Mouse (Mus musculus) midbrain, embryonic 14.5 days (tissue): ENCODE results near the gene Marveld2. TPM values are rescaled to one million over a fixed set of nuclear protein-coding genes. Genes with fewer than 3 reads are reported as not detected.

Source experiments
- ATAC-seq: fragments of 200-750 bp; cut with Nextera tagmentation; 2 replicates; pipeline ENCODE4 v1.8.0; 2017; ENCODE audit warnings: moderate number of reproducible peaks, moderate library complexity; ENCODE audit not compliant: low FRiP score, low TSS enrichment
- DNase-seq: peaks from one replicate; pipeline ENCODE4 v3.0.0-alpha.2; 2015
- H3K27ac ChIP-seq: fragments of 300-500 bp; sonication (generic); replicated peaks from 2 replicates; pipeline ENCODE4 v1.5.1; 2014; ENCODE audit warnings: mild to moderate bottlenecking, low read depth, low read length, moderate library complexity
- H3K27me3 ChIP-seq: fragments of 300-500 bp; sonication (generic); 2 replicates; pipeline ENCODE4 v1.6.1; 2014; ENCODE audit warnings: low read length, control low read depth, mixed read lengths; ENCODE audit not compliant: control insufficient read depth, insufficient read depth
- H3K36me3 ChIP-seq: fragments of 300-500 bp; sonication (generic); 2 replicates; pipeline ENCODE4 v1.6.1; 2014; ENCODE audit warnings: low read length, control low read depth; ENCODE audit not compliant: control insufficient read depth, insufficient read depth
- H3K4me1 ChIP-seq: fragments of 300-500 bp; sonication (generic); 2 replicates; pipeline ENCODE4 v1.6.1; 2014; ENCODE audit warnings: mild to moderate bottlenecking, antibody characterized with exemption, low read length, control low read depth; ENCODE audit not compliant: control insufficient read depth, insufficient read depth
- H3K4me2 ChIP-seq: fragments of 300-500 bp; sonication (generic); 2 replicates; pipeline ENCODE4 v1.6.1; 2014; ENCODE audit warnings: mild to moderate bottlenecking, low read length, moderate library complexity
- H3K4me3 ChIP-seq: fragments of 300-500 bp; sonication (generic); replicated peaks from 2 replicates; pipeline ENCODE4 v1.5.1; 2014; ENCODE audit warnings: low read depth, low read length
- H3K9ac ChIP-seq: fragments of 300-500 bp; sonication (generic); replicated peaks from 2 replicates; pipeline ENCODE4 v1.6.1; 2014; ENCODE audit warnings: mild to moderate bottlenecking, low read length, moderate library complexity
- H3K9me3 ChIP-seq: fragments of 300-500 bp; sonication (generic); 2 replicates; pipeline ENCODE4 v1.6.1; 2016; ENCODE audit warnings: low read length, control low read depth, mixed read lengths; ENCODE audit not compliant: control insufficient read depth
- WGBS: fragments of 180-500 bp; shearing (Covaris S2); extraction: QIAGEN DNeasy Blood & Tissue Kit; methylation state at CpG from one replicate; pipeline ENCODE4 v1.1.7; 2014; 5-methylcytosine and 5-hydroxymethylcytosine counted together
- polyA plus RNA-seq: library from polyadenylated mRNA; unstranded; fragments of >200 nt; fragmentation: Nextera tagmentation; extraction: Ambion mirVana; gene quantifications from 2 replicates; pipeline ENCODE4 v1.2.1, GENCODE M21; 2014

The Marveld2 gene
- polyA plus RNA-seq, 1 experiment from 2014 or later = 2.7 TPM

- H3K36me3 ChIP-seq = peaks cover 79% of the 10 kb centered on the region
- no peak for ATAC-seq
These were observed 17.4 kb upstream of the Marveld2 start for GRCm38 (mm10) chr13:100634106-100634691.

DNA sequence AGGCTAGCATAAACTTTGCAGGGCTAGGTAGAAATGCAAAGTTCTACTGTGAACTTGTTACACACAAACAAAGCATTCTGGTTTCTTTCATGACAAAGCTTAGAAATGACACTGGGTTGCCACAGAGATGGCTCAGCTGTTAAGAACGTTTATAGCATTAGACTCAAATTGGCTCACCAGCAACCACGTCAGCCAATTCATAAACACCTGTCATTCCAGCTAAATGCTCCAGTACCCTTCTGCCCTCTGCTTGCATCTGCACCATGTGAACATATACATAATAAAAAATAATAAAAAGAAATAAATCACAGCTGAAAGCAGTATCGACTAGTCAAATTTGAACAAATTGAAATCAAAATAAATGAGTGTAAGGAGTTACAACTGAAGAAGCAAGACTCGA is 5.5 kb upstream of the Marveld2 start:
- ATAC-seq (no peak), DNase-seq (no peak)
- Histone ChIP-seq H3K27ac (no peak overlapping the region), H3K9me3 (no peaks in the 10 kb centered on the region), H3K4me3 (no peak overlapping the region), H3K4me2 (no peak overlapping the region), H3K36me3 (peaks cover 78% of the 10 kb centered on the region), H3K27me3 (peaks cover 4% of the 10 kb centered on the region; the same call in 1 of the 2 replicates), H3K4me1 (no peaks in the 10 kb centered on the region), H3K9ac (no peak overlapping the region)
- WGBS = 90% methylated on average over 4 of the region's 4 CpGs

More at GRCm38 (mm10) chr13:100634106-100634691, 17.4 kb upstream of the Marveld2 start:
- Histone ChIP-seq H3K9me3 (no peaks in the 10 kb centered on the region), H3K4me2 (no peak overlapping the region), H3K9ac (no peak overlapping the region), H3K27me3 (no peaks in the 10 kb centered on the region), H3K4me1 (no peaks in the 10 kb centered on the region), H3K27ac (no peak overlapping the region), H3K4me3 (no peak overlapping the region)
- 98% methylated on average over 3 of the region's 3 CpGs for WGBS
- no peak for DNase-seq

DNA sequence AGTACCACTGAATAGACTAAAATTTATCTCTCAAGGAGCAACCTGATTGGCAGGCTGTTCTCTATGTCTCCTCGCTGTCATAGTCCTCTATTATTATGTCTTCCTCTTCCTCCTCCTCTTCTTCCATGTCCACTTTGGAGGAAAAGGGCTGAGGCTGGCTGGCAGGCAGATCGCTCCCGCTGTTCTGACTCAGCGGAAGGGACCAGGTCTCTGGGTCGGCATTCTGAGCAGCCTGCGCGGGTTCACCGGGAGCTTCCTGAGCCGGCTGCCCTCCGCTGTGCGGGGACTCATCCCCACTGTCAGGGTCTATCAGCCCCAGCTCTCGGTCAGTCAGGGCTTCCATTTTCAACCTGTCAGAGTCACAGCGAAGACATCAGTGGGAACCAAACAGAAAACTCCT is 812 bp upstream of the Marveld2 start:
- no peak for DNase-seq
- Histone ChIP-seq H3K27ac (no peak overlapping the region), H3K4me2 (no peak overlapping the region), H3K4me3 (no peak overlapping the region), H3K27me3 (peaks cover 4% of the 10 kb centered on the region; the same call in 1 of the 2 replicates), H3K9ac (no peak overlapping the region), H3K9me3 (no peaks in the 10 kb centered on the region), H3K36me3 (peaks cover 46% of the 10 kb centered on the region), H3K4me1 (0 out of 2 replicates have a peak, but pooled peaks cover 3% of the 10 kb centered on the region)
- no peak for ATAC-seq
- WGBS = 78% methylated on average over 13 of the region's 13 CpGs

DNA sequence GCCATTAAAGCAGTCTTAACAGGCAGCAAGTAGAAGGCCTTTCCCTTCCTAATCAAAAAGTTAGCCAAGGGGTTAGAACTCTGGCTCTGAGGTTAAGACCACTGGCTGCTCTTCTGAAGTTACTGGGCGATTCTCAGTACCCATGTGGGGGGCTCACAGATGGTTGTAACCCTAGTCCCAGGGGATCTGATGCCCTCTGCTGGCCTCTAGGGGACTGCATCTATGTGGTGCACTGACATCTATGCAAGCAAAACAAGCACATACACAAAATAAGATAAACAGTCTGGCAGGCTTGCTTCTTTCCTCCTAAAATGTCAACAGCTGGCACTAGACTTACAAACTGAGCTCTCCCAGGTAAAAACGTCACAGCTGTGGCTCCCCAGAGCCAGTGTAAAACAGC is 3.9 kb downstream of the Marveld2 start:
- no peak overlapping the region for H3K4me3 ChIP-seq
- peaks cover 10% of the 10 kb centered on the region for H3K36me3 ChIP-seq
- 0 out of 2 replicates have a peak, but pooled peaks cover 1% of the 10 kb centered on the region for H3K9me3 ChIP-seq
- 59% methylated on average over 2 of the region's 2 CpGs for WGBS
- H3K27ac ChIP-seq = no peak overlapping the region
- H3K27me3 ChIP-seq = peaks cover 4% of the 10 kb centered on the region; the same call in 1 of the 2 replicates
- DNase-seq = no peak
- ATAC-seq = no peak
- no peak overlapping the region for H3K4me2 ChIP-seq
- H3K9ac ChIP-seq = no peak overlapping the region
- 0 out of 2 replicates have a peak, but pooled peaks cover 3% of the 10 kb centered on the region for H3K4me1 ChIP-seq

DNA sequence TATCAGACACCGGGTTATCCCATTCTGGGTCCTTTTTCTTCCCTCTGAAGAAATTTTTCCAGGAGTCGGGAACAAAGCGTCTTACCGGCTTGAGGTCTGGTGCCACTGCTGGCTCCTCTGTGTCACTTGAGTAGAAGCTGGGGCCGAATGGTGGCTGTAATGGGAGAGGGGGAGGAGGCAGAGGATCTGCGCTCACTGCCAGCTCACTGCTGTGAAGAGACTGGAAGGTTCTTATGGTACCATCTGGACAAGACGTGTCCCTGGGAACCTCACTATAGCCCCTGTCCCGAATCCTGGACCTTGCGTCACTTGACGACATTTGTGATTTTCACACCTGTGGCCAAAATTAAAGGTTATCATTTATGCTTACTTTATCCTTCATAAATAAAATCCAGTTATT is 4.5 kb downstream of the Marveld2 start:
- H3K9me3 ChIP-seq = 0 out of 2 replicates have a peak, but pooled peaks cover 5% of the 10 kb centered on the region
- no peaks in the 10 kb centered on the region; the same call in 1 of the 2 replicates for H3K27me3 ChIP-seq
- H3K36me3 ChIP-seq = peaks cover 4% of the 10 kb centered on the region
- H3K9ac ChIP-seq = no peak overlapping the region
- H3K4me1 ChIP-seq = 0 out of 2 replicates have a peak, but pooled peaks cover 3% of the 10 kb centered on the region
- H3K27ac ChIP-seq = no peak overlapping the region
- 92% methylated on average over 10 of the region's 10 CpGs for WGBS
- H3K4me2 ChIP-seq = no peak overlapping the region
- DNase-seq (no peak), ATAC-seq (no peak)
- H3K4me3 ChIP-seq = no peak overlapping the region

DNA sequence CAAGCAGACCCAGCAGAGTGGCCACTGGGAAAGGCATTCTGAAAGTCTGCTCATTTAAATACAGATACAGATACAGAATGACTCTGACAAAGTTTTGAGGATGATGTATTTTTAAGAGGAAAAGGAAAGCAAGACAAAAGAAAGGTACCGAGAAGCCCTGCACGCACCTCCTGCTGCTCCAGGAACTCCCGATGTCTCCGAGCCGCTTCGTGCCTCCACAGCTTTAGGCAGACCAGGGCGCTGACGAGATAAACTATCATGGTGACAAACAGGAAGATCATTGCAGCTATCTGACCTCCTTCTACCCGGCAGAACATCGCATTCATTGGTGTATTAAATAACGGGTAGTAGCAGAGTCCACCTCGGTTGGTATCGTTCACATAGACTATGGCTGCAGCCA is 5.5 kb downstream of the Marveld2 start:
- H3K27me3 ChIP-seq = no peaks in the 10 kb centered on the region; the same call in 1 of the 2 replicates
- ATAC-seq = no peak

DNA sequence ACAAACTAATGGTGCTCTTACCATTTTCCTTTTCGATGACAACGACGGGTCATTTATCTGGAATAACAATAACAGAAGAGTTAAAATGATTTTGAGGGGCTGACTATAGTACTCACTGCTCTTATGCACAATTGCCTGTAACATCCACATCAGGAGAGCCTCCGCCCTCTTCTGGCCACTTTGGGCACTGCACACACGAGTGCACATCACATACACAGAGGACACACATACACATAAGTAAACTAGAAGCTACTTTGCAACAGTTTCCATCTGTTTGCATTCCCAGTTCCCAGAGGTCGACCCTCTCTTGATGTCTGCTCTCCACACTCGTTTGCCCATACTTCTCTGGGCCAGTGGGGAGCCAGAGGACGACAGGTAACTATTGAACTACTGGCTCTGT is 9.0 kb downstream of the Marveld2 start:
- no peak overlapping the region for H3K4me2 ChIP-seq
- no peak for DNase-seq
- no peaks in the 10 kb centered on the region for H3K27me3 ChIP-seq
- no peaks in the 10 kb centered on the region for H3K36me3 ChIP-seq
- no peak overlapping the region for H3K9ac ChIP-seq
- no peak for ATAC-seq
- 88% methylated on average over 8 of the region's 8 CpGs for WGBS
- H3K4me1 ChIP-seq = no peaks in the 10 kb centered on the region
- 0 out of 2 replicates have a peak, but pooled peaks cover 5% of the 10 kb centered on the region for H3K9me3 ChIP-seq
- H3K4me3 ChIP-seq = no peak overlapping the region
- no peak overlapping the region for H3K27ac ChIP-seq

More for the DNA sequence above, 5.5 kb downstream of the Marveld2 start:
- Histone ChIP-seq H3K36me3 (no peaks in the 10 kb centered on the region), H3K4me3 (no peak overlapping the region), H3K27ac (no peak overlapping the region), H3K4me2 (no peak overlapping the region), H3K9me3 (0 out of 2 replicates have a peak, but pooled peaks cover 5% of the 10 kb centered on the region), H3K9ac (no peak overlapping the region), H3K4me1 (no peaks in the 10 kb centered on the region)
- no peak for DNase-seq
- 95% methylated on average over 13 of the region's 13 CpGs for WGBS

GRCm38 (mm10) chr13:100605845-100606244 is 10.9 kb downstream of the Marveld2 start:
- H3K9me3 ChIP-seq = 0 out of 2 replicates have a peak, but pooled peaks cover 5% of the 10 kb centered on the region
- no peak overlapping the region for H3K4me3 ChIP-seq
- no peaks in the 10 kb centered on the region for H3K27me3 ChIP-seq
- no peak overlapping the region for H3K4me2 ChIP-seq
- no peak overlapping the region for H3K9ac ChIP-seq
- H3K27ac ChIP-seq = no peak overlapping the region
- 67% methylated on average over 1 of the region's 1 CpGs for WGBS
- DNase-seq = no peak
- no peak for ATAC-seq
- H3K36me3 ChIP-seq = no peaks in the 10 kb centered on the region
- no peaks in the 10 kb centered on the region for H3K4me1 ChIP-seq

GRCm38 (mm10) chr13:100603738-100604095 is 13.1 kb downstream of the Marveld2 start:
- Histone ChIP-seq H3K36me3 (no peaks in the 10 kb centered on the region), H3K9me3 (0 out of 2 replicates have a peak, but pooled peaks cover 5% of the 10 kb centered on the region), H3K27me3 (no peaks in the 10 kb centered on the region), H3K4me2 (no peak overlapping the region), H3K4me1 (no peaks in the 10 kb centered on the region), H3K9ac (no peak overlapping the region), H3K4me3 (no peak overlapping the region), H3K27ac (no peak overlapping the region)
- no peak for DNase-seq
- WGBS = 90% methylated on average over 11 of the region's 11 CpGs
- ATAC-seq = no peak
